Mouse (Mus musculus): ENCODE data around the gene Ppp1r1b. TPM values are rescaled to one million over a fixed set of nuclear protein-coding genes. Genes with fewer than 3 reads are reported as not detected.
A peak's percentile ranks its signal among the peaks of the same experiment; 100 is the strongest.

The Ppp1r1b gene
- polyA plus RNA-seq, 1 experiment from 2014 or later, result 0.53 TPM

DNA sequence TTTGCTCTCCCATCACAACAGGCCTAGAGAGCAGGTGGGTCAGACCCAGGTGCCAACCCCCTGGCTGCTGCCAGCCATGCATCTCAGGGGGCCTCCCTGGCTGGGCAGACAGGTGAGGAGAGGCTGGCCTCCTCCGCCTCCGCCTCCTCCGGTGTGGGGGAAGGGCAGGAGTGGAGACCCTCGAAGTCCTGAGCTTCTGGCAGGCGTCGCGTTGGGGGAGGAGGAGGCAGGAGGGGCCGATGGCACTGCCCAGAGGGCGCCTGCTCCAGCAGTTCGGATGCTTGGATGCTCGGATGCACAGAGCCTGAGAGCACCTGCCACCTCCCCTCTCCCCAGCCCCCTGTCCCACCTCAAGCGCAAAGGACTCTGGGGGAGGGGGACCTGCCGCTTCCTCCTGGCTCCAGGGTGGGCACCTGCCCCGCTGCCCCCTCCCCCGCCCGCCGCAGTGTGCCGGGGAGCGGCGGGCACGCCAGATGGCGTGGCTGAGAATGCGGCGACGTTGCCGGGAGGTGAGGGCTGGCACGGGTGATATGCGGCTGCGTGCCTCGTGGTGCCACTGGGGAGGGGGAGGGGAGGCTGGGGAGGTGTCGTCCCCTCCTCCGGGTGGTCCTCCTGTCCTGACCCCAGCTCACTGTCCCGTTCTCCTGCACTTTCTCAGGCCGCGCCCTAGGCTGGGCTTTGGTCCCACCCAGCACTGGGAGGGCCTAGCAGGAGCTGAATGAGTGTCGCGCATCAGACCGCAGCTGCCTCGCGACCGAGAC, 14.0 kb upstream of the Ppp1r1b start:
- H3K4me3 ChIP-seq (ENCODE audit: low read depth, low read length), result no peak overlapping the region
- TF ChIP-seq CTCF (IDR thresholded peaks at IDR 0.05; ENCODE audit: low read depth), result no peak
- no peak for DNase-seq
- H3K4me1 ChIP-seq (ENCODE audit: insufficient read depth), result no peaks in the 10 kb centered on the region
- H3K9me3 ChIP-seq (ENCODE audit: low read depth, low read length), result no peaks in the 10 kb centered on the region
- H3K36me3 ChIP-seq (ENCODE audit: insufficient read depth), result no peaks in the 10 kb centered on the region
- H3K27me3 ChIP-seq (ENCODE audit: insufficient read depth, low read length), result peaks cover 99% of the 10 kb centered on the region
- ATAC-seq (ENCODE audit: insufficient read depth), result no peak
- no peak overlapping the region; the same call in 1 of the 2 replicates for H3K4me2 ChIP-seq
- no peak overlapping the region for H3K9ac ChIP-seq
- H3K27ac ChIP-seq (ENCODE audit: low read depth), result no peak overlapping the region
- WGBS, result 2% methylated on average over 35 of the region's 41 CpGs

DNA sequence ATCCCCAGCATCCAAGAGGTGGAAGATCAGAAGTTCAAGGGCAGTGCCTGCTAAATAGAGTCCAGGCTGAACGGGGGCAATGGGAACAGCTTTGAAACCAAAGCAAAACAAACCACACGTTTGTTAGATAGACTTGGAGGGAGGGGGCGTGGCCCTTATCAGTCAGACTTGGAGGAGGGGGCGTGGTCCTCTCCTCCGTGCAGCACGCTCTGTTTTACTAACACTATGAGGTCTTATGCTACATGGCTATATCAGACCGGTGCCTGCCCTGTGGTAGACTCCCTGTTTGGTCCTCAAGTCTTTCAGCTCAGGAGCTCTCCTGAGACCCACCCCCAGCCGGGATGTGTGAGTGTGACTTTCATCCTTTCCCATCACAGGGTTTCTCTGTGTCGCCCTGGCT, 13.0 kb upstream of the Ppp1r1b start:
- no peak for TF ChIP-seq CTCF (IDR thresholded peaks at IDR 0.05; ENCODE audit: low read depth)
- no peaks in the 10 kb centered on the region for H3K4me1 ChIP-seq (ENCODE audit: insufficient read depth)

DNA sequence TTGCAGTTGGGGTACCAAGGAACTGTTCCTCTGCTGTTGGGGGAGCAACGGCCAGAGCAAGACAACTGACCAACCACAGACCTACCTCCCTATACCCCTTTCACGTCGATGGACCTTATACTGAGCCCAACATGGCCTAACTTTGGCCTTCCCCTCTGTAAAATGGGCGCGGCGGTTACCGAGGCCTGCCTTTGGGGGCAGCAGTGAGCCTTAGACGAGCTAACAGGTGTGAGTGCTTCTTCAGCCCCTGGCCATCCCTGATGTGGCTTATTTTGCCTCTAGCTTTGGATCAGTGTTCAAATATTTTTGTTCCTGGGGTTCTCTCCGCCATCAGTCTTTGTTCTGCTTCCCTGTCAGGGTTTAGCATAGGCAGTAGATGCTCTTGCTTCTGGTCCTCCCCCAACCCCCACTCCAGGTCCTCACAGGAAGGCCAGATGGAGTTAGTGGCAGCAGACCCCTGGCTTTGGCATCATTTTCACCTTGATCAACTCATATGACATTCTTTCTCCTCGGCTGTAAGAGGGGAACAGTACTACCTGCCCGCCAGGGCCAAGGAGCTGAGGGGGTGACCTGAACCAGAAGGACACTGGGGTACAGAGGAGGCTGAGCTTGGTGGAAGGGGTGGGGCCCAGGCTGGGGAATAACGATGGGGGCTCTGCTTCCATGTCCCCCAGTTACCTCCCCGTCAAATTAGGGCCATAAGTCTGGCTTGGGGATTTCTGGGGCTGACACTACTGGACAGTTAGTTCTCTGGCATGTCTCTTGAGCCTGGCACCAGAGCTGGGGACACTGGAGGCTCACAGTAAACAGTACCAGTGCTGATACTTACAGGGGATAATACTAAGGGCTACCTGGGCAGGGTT, 11.7 kb upstream of the Ppp1r1b start:
- 15% methylated on average over 13 of the region's 13 CpGs for WGBS
- TF ChIP-seq CTCF (IDR thresholded peaks at IDR 0.05; ENCODE audit: low read depth), result peak; percentile 57

More for the DNA sequence above, 13.0 kb upstream of the Ppp1r1b start:
- H3K27ac ChIP-seq (ENCODE audit: low read depth), result no peak overlapping the region
- no peak overlapping the region for H3K9ac ChIP-seq
- H3K4me3 ChIP-seq (ENCODE audit: low read depth, low read length), result no peak overlapping the region
- H3K27me3 ChIP-seq (ENCODE audit: insufficient read depth, low read length), result peaks cover 99% of the 10 kb centered on the region
- no peaks in the 10 kb centered on the region for H3K36me3 ChIP-seq (ENCODE audit: insufficient read depth)
- no peaks in the 10 kb centered on the region for H3K9me3 ChIP-seq (ENCODE audit: low read depth, low read length)
- ATAC-seq (ENCODE audit: insufficient read depth), result no peak
- 5% methylated on average over 9 of the region's 9 CpGs for WGBS
- DNase-seq, result peak; percentile 45
- H3K4me2 ChIP-seq, result no peak overlapping the region

DNA sequence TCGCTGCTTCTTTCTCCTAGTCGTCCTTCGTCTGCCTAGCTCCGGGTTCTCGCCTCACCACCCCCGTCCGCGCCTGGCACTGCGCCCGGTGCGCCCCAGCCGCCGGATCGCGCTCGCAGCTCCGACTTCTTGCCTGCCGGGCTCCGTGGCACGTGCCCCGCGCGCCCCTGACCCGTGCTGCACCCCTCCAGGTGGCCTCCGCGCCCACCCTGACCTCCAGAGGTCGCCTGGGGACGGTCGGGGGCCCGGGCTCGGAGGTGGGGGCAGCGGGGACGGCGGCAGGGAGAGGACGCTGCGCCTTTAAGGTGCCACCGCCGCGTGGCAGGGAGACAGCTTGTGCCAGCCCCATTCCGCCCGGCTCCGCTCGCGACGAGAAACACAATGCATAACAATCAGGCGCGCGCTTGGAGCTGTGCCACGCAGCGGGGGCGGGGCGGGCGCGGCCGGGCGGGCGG, 9.7 kb upstream of the Ppp1r1b start:
- Histone ChIP-seq H3K4me2 (peak overlapping the region; percentile 98), H3K4me3 (ENCODE audit: low read depth, low read length) (peak overlapping the region; percentile 52), H3K9me3 (ENCODE audit: low read depth, low read length) (no peaks in the 10 kb centered on the region), H3K27ac (ENCODE audit: low read depth) (no peak overlapping the region), H3K9ac (peak overlapping the region; percentile 48), H3K36me3 (ENCODE audit: insufficient read depth) (no peaks in the 10 kb centered on the region), H3K4me1 (ENCODE audit: insufficient read depth) (0 out of 2 replicates have a peak, but pooled peaks cover 4% of the 10 kb centered on the region), H3K27me3 (ENCODE audit: insufficient read depth, low read length) (peaks cover 87% of the 10 kb centered on the region)
- no peak for TF ChIP-seq CTCF (IDR thresholded peaks at IDR 0.05; ENCODE audit: low read depth)
- WGBS, result under 1% methylated on average over 54 of the region's 57 CpGs
- no peak for ATAC-seq (ENCODE audit: insufficient read depth)
- peak; percentile 30 for DNase-seq

More for the DNA sequence above, 11.7 kb upstream of the Ppp1r1b start:
- no peak overlapping the region for H3K4me2 ChIP-seq
- H3K4me3 ChIP-seq (ENCODE audit: low read depth, low read length), result no peak overlapping the region
- no peak overlapping the region for H3K9ac ChIP-seq
- H3K27ac ChIP-seq (ENCODE audit: low read depth), result no peak overlapping the region
- H3K4me1 ChIP-seq (ENCODE audit: insufficient read depth), result no peaks in the 10 kb centered on the region
- H3K9me3 ChIP-seq (ENCODE audit: low read depth, low read length), result no peaks in the 10 kb centered on the region
- ATAC-seq (ENCODE audit: insufficient read depth) (no peak), DNase-seq (no peak)
- H3K27me3 ChIP-seq (ENCODE audit: insufficient read depth, low read length), result peaks cover 97% of the 10 kb centered on the region
- H3K36me3 ChIP-seq (ENCODE audit: insufficient read depth), result no peaks in the 10 kb centered on the region

DNA sequence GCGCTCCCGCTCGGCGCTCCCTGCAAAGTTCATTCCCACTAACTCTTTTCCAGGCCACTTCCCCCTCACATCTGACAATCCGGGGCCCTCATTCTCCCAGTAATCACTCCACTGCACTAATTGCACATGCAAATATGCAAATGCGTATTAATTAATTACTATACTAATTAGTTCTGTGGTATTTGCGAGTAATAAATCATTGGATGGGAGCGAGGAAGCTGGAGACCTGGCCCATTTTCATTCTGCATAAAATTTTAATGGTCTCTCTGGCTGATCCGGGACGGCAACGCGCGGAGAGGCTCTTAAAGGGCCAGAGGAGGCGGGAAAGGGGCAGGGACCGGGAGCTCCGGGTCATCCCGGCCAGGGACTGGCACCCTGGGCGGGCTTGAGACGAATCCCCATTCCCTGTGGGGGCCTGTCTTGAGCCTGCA, 9.1 kb upstream of the Ppp1r1b start:
- Histone ChIP-seq H3K27ac (ENCODE audit: low read depth) (no peak overlapping the region), H3K9ac (peak overlapping the region; percentile 48), H3K4me2 (peak overlapping the region; percentile 98), H3K9me3 (ENCODE audit: low read depth, low read length) (no peaks in the 10 kb centered on the region), H3K36me3 (ENCODE audit: insufficient read depth) (no peaks in the 10 kb centered on the region), H3K4me1 (ENCODE audit: insufficient read depth) (0 out of 2 replicates have a peak, but pooled peaks cover 4% of the 10 kb centered on the region), H3K4me3 (ENCODE audit: low read depth, low read length) (peak overlapping the region; percentile 52), H3K27me3 (ENCODE audit: insufficient read depth, low read length) (peaks cover 81% of the 10 kb centered on the region)
- DNase-seq (peak; percentile 33), ATAC-seq (ENCODE audit: insufficient read depth) (no peak)
- under 1% methylated on average over 19 of the region's 19 CpGs for WGBS
- no peak for TF ChIP-seq CTCF (IDR thresholded peaks at IDR 0.05; ENCODE audit: low read depth)

DNA sequence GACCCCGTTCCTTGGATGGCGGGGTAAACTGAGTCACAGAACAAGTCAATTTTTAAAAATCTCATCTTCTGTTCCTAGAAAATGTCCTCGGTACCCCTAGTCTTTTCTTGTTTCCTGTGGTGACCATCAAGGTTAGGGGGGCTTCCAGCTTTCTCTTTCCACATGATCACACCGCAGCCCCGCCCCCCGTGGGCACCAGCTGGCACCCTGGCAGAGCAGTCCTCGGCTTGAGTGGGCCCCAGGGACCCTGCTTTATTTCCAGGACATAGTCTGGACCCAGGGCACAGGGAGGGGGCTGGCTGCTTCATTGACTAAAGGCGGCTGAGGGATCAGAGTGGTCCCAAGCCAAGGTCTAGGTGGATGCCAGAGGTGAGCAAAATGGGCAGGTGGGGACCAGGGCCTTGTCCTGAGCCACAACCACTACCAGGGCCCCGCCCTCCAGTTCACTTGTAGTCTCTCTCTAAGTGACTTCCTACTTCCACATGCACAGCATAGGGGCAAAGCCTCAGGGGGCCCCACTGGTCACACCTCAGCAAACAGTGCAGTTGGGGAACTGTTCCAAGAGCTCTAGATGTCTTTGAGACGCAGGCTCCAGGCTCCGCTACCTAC, 8.4 kb upstream of the Ppp1r1b start:
- H3K9ac ChIP-seq, result peak overlapping the region; percentile 48; the same call in 1 of the 2 replicates
- H3K4me3 ChIP-seq (ENCODE audit: low read depth, low read length), result peak overlapping the region; percentile 52; the same call in 1 of the 2 replicates
- peaks cover 74% of the 10 kb centered on the region for H3K27me3 ChIP-seq (ENCODE audit: insufficient read depth, low read length)
- DNase-seq, result no peak
- H3K4me1 ChIP-seq (ENCODE audit: insufficient read depth), result 0 out of 2 replicates have a peak, but pooled peaks cover 4% of the 10 kb centered on the region
- WGBS, result 14% methylated on average over 11 of the region's 11 CpGs
- ATAC-seq (ENCODE audit: insufficient read depth), result no peak
- TF ChIP-seq CTCF (IDR thresholded peaks at IDR 0.05; ENCODE audit: low read depth), result no peak
- no peaks in the 10 kb centered on the region for H3K9me3 ChIP-seq (ENCODE audit: low read depth, low read length)
- H3K27ac ChIP-seq (ENCODE audit: low read depth), result no peak overlapping the region
- H3K4me2 ChIP-seq, result peak overlapping the region; percentile 98
- H3K36me3 ChIP-seq (ENCODE audit: insufficient read depth), result no peaks in the 10 kb centered on the region
